Mouse (Mus musculus): Measurements from ENCODE around the gene Hcn1. TPM values are rescaled to one million over a fixed set of nuclear protein-coding genes. Genes with fewer than 3 reads are reported as not detected.

Hcn1 gene
- polyA plus RNA-seq, 1 experiment, result not detected

DNA sequence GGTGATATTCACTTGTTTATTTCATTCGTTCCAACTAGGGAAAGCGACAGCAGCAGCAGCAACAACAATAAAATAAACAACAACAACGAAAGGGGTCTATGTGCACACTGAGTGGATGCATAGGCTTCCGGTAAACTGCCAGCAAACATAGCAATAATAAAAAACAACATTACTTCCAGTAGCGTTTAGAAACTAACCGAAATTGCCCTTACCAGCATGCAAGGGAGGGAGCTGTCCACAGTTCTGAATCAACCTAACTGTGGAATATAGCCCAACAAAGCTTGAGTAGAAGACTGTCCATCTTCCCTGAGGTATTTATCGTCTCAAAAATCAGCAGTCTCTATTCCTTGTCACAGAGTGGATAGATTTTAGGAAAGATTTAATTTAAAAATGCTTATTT is 2.0 kb downstream of the Hcn1 start:
- TF ChIP-seq CTCF (IDR thresholded peaks at IDR 0.05; ENCODE audit: insufficient read depth, low read depth, low read length) (no peak), POLR2A (IDR thresholded peaks at IDR 0.05; ENCODE audit: insufficient read depth, low read depth, low read length) (no peak)
- 18% methylated on average over 7 of the region's 7 CpGs for WGBS
- H3K4me1 ChIP-seq (ENCODE audit: control insufficient read depth, insufficient read depth, low read length), result peaks cover 3% of the 10 kb centered on the region; the same call in 1 of the 2 replicates
- no peak overlapping the region for H3K27ac ChIP-seq (ENCODE audit: insufficient read depth, low read depth, low read length)
- no peak overlapping the region for H3K4me3 ChIP-seq (ENCODE audit: insufficient read depth, low read depth, low read length)

DNA sequence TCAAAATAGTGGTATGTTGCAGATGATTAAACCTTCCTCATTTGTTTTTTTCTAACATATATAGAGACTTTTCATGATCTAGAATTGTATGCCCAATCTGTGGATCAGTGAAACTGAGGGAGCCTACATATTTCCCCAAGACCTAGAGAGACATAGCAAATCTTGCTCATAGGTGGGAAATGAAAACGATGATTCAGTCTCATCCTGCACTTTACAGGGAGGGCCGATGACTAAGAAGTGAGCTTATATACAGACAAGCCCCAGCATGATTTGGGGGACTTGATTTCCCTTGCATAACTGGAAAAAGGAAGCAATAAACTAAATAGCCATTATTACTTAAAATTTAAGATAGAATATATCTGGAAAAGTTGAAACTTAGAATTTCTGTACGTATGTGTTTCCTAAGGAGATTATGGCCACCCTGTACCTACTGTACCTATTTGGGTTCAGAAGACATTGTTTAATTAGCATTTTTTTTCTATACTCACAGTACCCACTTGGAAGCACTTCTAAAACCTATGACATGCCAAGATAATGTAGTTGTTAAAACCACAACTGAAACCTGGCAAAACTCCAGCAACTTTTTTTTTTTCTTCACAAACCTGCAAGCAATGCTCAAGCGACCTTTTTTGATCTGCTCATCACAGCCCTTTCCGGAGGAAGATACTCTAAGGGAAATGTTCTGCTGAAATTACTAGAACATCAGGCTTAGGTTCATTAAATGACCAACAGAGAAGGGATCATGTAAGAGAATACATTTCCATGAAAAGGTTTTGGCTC is 3.0 kb downstream of the Hcn1 start:
- WGBS, result 56% methylated on average over 5 of the region's 5 CpGs

DNA sequence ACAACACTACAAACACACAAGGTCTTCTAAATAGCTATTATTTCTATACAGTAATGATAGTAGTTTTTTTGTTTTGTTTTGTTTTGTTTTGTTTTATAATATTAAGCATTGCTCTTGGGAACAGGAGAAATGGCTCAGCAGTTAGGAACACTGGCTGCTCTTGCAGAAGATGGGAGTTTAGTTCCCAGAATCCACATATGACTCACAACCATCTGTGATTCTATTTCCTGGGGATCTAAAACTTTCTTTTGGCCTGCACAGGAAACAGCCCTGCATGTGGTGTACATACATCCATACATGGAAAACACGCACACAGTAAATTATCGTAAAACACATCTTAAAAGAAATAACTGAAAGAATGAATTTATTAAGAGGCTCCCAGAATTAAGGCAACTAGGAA is 9.8 kb downstream of the Hcn1 start:
- TF ChIP-seq POLR2A (IDR thresholded peaks at IDR 0.05; ENCODE audit: insufficient read depth, low read depth, low read length), result no peak
- TF ChIP-seq CTCF (IDR thresholded peaks at IDR 0.05; ENCODE audit: insufficient read depth, low read depth, low read length), result no peak
- H3K27ac ChIP-seq (ENCODE audit: insufficient read depth, low read depth, low read length), result no peak overlapping the region
- WGBS, result 92% methylated on average over 2 of the region's 2 CpGs
- no peaks in the 10 kb centered on the region for H3K4me1 ChIP-seq (ENCODE audit: control insufficient read depth, insufficient read depth, low read length)
- no peak overlapping the region for H3K4me3 ChIP-seq (ENCODE audit: insufficient read depth, low read depth, low read length)

More for the DNA sequence above, 3.0 kb downstream of the Hcn1 start:
- no peak for TF ChIP-seq CTCF (IDR thresholded peaks at IDR 0.05; ENCODE audit: insufficient read depth, low read depth, low read length)
- TF ChIP-seq POLR2A (IDR thresholded peaks at IDR 0.05; ENCODE audit: insufficient read depth, low read depth, low read length), result no peak
- Histone ChIP-seq H3K4me3 (ENCODE audit: insufficient read depth, low read depth, low read length) (no peak overlapping the region), H3K4me1 (ENCODE audit: control insufficient read depth, insufficient read depth, low read length) (peaks cover 3% of the 10 kb centered on the region; the same call in 1 of the 2 replicates), H3K27ac (ENCODE audit: insufficient read depth, low read depth, low read length) (no peak overlapping the region)

DNA sequence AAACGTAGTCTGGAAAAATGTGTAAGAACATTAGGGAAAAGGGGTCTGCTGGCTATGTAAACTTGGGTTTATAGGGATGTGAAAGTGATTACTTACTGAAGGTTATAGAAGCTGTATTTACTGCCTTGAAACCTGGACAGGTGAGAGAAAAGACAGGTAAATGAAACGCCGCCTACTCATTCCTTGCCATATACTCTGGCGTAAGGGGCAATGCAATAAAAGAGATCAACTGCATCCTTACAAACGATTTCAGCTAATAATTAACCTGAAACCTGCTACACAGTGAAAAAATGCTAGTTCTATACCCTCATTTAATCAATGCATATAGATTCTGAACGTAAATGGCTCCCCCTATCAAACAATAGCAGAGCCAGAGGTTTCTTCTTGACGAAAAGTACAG is 17.4 kb downstream of the Hcn1 start:
- 89% methylated on average over 7 of the region's 7 CpGs for WGBS
- no peak overlapping the region for H3K4me3 ChIP-seq (ENCODE audit: insufficient read depth, low read depth, low read length)
- no peak overlapping the region for H3K27ac ChIP-seq (ENCODE audit: insufficient read depth, low read depth, low read length)
- no peak for TF ChIP-seq CTCF (IDR thresholded peaks at IDR 0.05; ENCODE audit: insufficient read depth, low read depth, low read length)
- TF ChIP-seq POLR2A (IDR thresholded peaks at IDR 0.05; ENCODE audit: insufficient read depth, low read depth, low read length), result no peak
- no peaks in the 10 kb centered on the region for H3K4me1 ChIP-seq (ENCODE audit: control insufficient read depth, insufficient read depth, low read length)

DNA sequence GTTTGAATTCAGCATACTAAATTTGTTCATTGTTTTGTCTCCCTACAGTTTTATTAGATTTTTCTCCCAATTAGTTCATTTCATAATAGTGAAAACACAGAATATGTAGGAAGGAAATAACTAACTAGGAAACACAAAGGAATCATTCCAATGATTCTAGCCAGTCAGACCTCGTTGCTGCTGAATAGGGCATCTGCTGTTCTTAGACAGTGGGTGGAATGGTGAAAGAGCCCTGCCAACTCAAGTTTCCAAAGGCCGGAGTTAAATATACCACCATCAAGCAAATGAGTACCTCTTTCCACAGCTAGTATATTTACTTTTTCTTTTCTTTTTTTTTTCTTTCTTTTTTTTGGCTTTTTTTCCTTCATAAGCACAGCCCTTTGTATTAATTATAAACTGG is 55.4 kb downstream of the Hcn1 start:
- WGBS, result 31% methylated on average over 2 of the region's 2 CpGs
- Histone ChIP-seq H3K4me1 (ENCODE audit: control insufficient read depth, insufficient read depth, low read length) (no peaks in the 10 kb centered on the region), H3K27ac (ENCODE audit: insufficient read depth, low read depth, low read length) (no peak overlapping the region), H3K4me3 (ENCODE audit: insufficient read depth, low read depth, low read length) (no peak overlapping the region)
- TF ChIP-seq POLR2A (IDR thresholded peaks at IDR 0.05; ENCODE audit: insufficient read depth, low read depth, low read length) (no peak), CTCF (IDR thresholded peaks at IDR 0.05; ENCODE audit: insufficient read depth, low read depth, low read length) (no peak)

DNA sequence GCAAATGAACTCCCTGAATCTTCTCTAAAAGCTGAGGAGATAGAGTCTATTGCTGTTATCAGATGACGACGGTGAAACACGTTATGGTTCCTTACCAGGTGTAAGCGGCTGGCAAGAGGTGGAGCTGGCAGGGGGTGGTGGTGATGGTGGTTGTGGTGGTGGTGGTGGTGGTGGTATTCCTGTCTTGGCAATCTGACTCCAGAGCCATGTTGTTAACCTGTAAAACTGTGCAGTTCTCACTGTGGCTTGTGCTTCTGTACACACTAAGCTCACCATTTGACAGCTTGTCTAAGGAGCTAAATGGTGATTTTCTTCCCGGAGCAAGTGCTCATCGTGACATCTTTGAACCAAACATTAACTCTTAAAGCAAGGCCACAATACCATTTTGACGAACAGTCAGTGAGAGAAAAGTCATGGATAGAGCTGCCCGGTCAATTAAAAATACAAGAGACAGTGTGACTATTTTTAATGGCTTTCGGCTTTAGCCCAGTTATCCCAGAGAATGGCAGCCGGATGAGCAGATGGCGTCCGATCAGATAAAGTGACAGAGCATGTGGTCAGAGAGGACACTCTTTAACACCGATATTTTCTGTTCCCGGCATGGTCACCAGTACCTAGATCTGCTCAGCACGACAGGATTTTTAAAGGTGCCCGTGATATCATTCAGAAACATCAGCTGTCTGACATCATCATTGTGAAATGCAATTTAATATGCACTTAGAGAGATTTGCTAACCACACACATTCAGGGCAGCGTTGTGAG is 56.5 kb downstream of the Hcn1 start:
- TF ChIP-seq POLR2A (IDR thresholded peaks at IDR 0.05; ENCODE audit: insufficient read depth, low read depth, low read length) (no peak), CTCF (IDR thresholded peaks at IDR 0.05; ENCODE audit: insufficient read depth, low read depth, low read length) (no peak)
- Histone ChIP-seq H3K4me1 (ENCODE audit: control insufficient read depth, insufficient read depth, low read length) (no peaks in the 10 kb centered on the region), H3K27ac (ENCODE audit: insufficient read depth, low read depth, low read length) (no peak overlapping the region), H3K4me3 (ENCODE audit: insufficient read depth, low read depth, low read length) (no peak overlapping the region)
- 82% methylated on average over 17 of the region's 17 CpGs for WGBS

DNA sequence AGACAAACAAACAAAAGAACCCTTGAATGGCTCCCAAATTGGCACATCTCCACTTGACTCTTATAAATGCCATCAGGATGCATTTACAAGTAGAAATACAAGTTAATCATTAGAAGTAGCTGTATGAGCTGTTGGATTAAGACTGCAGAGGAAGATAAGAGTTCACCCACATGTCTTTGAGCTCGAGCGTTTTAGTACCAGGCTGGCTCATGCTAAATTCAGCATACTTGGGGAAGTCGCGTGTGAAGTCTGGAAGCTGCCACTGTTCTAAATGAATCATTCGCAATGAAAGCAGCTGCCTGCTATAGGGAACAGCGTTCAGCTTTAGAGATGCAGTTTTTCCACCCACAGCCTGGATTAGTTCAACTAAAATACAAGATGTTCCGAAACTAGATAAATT is 57.4 kb downstream of the Hcn1 start:
- H3K4me3 ChIP-seq (ENCODE audit: insufficient read depth, low read depth, low read length), result no peak overlapping the region
- 37% methylated on average over 7 of the region's 7 CpGs for WGBS
- TF ChIP-seq CTCF (IDR thresholded peaks at IDR 0.05; ENCODE audit: insufficient read depth, low read depth, low read length), result no peak
- no peak for TF ChIP-seq POLR2A (IDR thresholded peaks at IDR 0.05; ENCODE audit: insufficient read depth, low read depth, low read length)
- H3K4me1 ChIP-seq (ENCODE audit: control insufficient read depth, insufficient read depth, low read length), result no peaks in the 10 kb centered on the region
- H3K27ac ChIP-seq (ENCODE audit: insufficient read depth, low read depth, low read length), result no peak overlapping the region

DNA sequence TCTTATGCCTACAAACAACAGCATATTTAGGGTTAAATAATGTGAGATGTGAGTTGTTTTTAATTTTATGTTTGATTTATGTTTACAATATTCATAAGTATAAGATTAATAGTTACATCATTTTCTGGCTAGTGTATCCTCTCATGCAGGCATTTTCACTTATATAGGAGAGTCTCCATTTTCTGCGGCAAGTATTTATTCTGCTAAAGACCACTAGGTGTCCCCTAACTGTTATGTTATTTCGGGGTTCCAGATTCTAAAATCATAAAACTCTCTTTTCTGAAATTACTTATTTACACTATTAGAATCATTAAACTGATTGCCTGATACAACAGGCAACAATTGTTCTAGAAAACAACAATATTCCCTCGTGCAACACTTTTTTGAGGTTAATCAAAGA is 60.5 kb downstream of the Hcn1 start:
- WGBS, result 74% methylated on average over 3 of the region's 3 CpGs

DNA sequence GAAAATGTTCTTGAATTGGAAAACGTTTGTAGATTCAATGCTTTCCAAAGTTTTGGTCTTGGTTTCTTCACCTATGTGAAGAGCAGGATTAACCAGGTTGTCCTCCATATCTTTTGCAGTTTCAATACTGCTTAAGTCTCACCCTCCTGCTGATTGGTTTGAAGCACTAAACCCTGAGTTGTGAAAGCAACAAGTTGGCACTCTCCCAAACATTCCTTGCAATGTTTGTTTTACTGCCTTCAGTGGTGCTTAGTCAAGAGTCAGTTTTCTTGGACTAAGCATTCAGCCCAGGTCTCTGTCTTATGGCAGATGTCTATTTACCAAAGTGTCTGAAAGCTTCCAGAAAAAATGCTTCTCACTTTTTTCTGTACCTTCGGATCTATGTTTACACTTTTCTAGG is 67.2 kb downstream of the Hcn1 start:
- WGBS, result 64% methylated on average over 2 of the region's 2 CpGs
- Histone ChIP-seq H3K27ac (ENCODE audit: insufficient read depth, low read depth, low read length) (no peak overlapping the region), H3K4me3 (ENCODE audit: insufficient read depth, low read depth, low read length) (no peak overlapping the region), H3K4me1 (ENCODE audit: control insufficient read depth, insufficient read depth, low read length) (no peaks in the 10 kb centered on the region)
- TF ChIP-seq CTCF (IDR thresholded peaks at IDR 0.05; ENCODE audit: insufficient read depth, low read depth, low read length) (no peak), POLR2A (IDR thresholded peaks at IDR 0.05; ENCODE audit: insufficient read depth, low read depth, low read length) (no peak)

More for the DNA sequence above, 60.5 kb downstream of the Hcn1 start:
- H3K4me1 ChIP-seq (ENCODE audit: control insufficient read depth, insufficient read depth, low read length), result no peaks in the 10 kb centered on the region
- H3K27ac ChIP-seq (ENCODE audit: insufficient read depth, low read depth, low read length), result no peak overlapping the region
- H3K4me3 ChIP-seq (ENCODE audit: insufficient read depth, low read depth, low read length), result no peak overlapping the region
- TF ChIP-seq CTCF (IDR thresholded peaks at IDR 0.05; ENCODE audit: insufficient read depth, low read depth, low read length) (no peak), POLR2A (IDR thresholded peaks at IDR 0.05; ENCODE audit: insufficient read depth, low read depth, low read length) (no peak)
